Mouse (Mus musculus): ENCODE measurements around the gene Zbtb26.

- TF ChIP-seq POLR2A (IDR thresholded peaks at IDR 0.05; ENCODE audit: borderline replicate concordance, control insufficient read depth, low read depth, low read length), result no peak
- no peak for TF ChIP-seq CTCF (IDR thresholded peaks at IDR 0.05; ENCODE audit: control insufficient read depth, insufficient read depth, low read length)
These were observed 60.0 kb downstream of the Zbtb26 start for GRCm38 (mm10) chr2:37382921-37383320.

Data from bone marrow, adult 2 months (tissue).